Mouse (Mus musculus) heart, adult 18-20 months (tissue): Measurements from ENCODE around the gene Kptn. TPM values are rescaled to one million over a fixed set of nuclear protein-coding genes. Genes with fewer than 3 reads are reported as not detected.

Source experiments
- DNase-seq, 2 experiments: peaks; one replicate each; pipeline ENCODE4 v3.0.0; 2021 to 2022; ENCODE audit warnings: mixed read lengths in 1 of 2
- total RNA-seq, 2 experiments: library from RNA; stranded (reverse); gene quantifications; 2 replicates each; pipeline ENCODE4 v1.2.3; 2021

Gene Kptn
- total RNA-seq, 2 experiments from 2014 or later, result 19.0 to 21.0 TPM

- no peak for DNase-seq
Measured at GRCm38 (mm10) chr7:16117100-16117499, 2.6 kb upstream of the Kptn start.

- DNase-seq, result no peak
Measured at GRCm38 (mm10) chr7:16120262-16120600, 536 bp downstream of the Kptn start.

GRCm38 (mm10) chr7:16125829-16126228 is 6.1 kb downstream of the Kptn start:
- DNase-seq, result no peak

- no peak for DNase-seq
Measured at GRCm38 (mm10) chr7:16128344-16128743, 8.6 kb downstream of the Kptn start.

GRCm38 (mm10) chr7:16128899-16129298 is 9.2 kb downstream of the Kptn start:
- no peak for DNase-seq

GRCm38 (mm10) chr7:16129421-16129845 is 9.7 kb downstream of the Kptn start, which contains the start of gene Slc8a2:
TSS of gene Slc8a2 (plus strand) at chr7:16129826.
- DNase-seq, result peak; percentile 78 to 85

GRCm38 (mm10) chr7:16129846-16130691 is 10.4 kb downstream of the Kptn start:
- peak in 1 of 2 experiments; percentile 19 for DNase-seq

- DNase-seq, result no peak
Measured at GRCm38 (mm10) chr7:16130956-16131634, 11.4 kb downstream of the Kptn start.

- DNase-seq, result no peak
Measured at GRCm38 (mm10) chr7:16132161-16132581, 12.5 kb downstream of the Kptn start.

GRCm38 (mm10) chr7:16132926-16133325 is 13.2 kb downstream of the Kptn start:
- DNase-seq, result no peak

GRCm38 (mm10) chr7:16133691-16134090 is 14.0 kb downstream of the Kptn start:
- no peak for DNase-seq

- no peak for DNase-seq
Measured at GRCm38 (mm10) chr7:16134951-16135392, 15.3 kb downstream of the Kptn start.

GRCm38 (mm10) chr7:16146489-16147410 is 27.1 kb downstream of the Kptn start:
- DNase-seq, result no peak

GRCm38 (mm10) chr7:16147643-16148042 is 27.9 kb downstream of the Kptn start:
- DNase-seq, result peak in 1 of 2 experiments; percentile 74

- DNase-seq, result no peak
Measured at GRCm38 (mm10) chr7:16149241-16149640, 29.5 kb downstream of the Kptn start.

GRCm38 (mm10) chr7:16150191-16151145 is 30.8 kb downstream of the Kptn start:
- no peak for DNase-seq

- DNase-seq, result peak in 1 of 2 experiments; percentile 63
Measured at GRCm38 (mm10) chr7:16153522-16153921, 33.8 kb downstream of the Kptn start.

- DNase-seq, result peak; percentile 68 to 79
Measured at GRCm38 (mm10) chr7:16155132-16155872, 35.6 kb downstream of the Kptn start.

GRCm38 (mm10) chr7:16156105-16156714 is 36.5 kb downstream of the Kptn start:
- DNase-seq, result peak; percentile 45 to 52

- DNase-seq, result no peak
Measured at GRCm38 (mm10) chr7:16158735-16159134, 39.0 kb downstream of the Kptn start.
